In genomic region chr2:34671385-34672026, GRCm38 (mm10) we compare ENCODE assay signal across 8 mouse cellular contexts.
A peak's percentile ranks its signal among the peaks of the same experiment; 100 is the strongest.
DNase-seq lines count a peak whose midpoint lies in the region; ATAC-seq lines count a peak whose summit lies in the region.

No protein-coding gene starts in this region.

- peak; percentile 95 for DNase-seq in heart, adult 11 months
- no peak for DNase-seq in heart, postnatal 25 days (ENCODE audit: low spot score)
- DNase-seq in gastrocnemius, adult 18-20 months (ENCODE audit: low spot score): peak; percentile 13
- peak; percentile 26 for DNase-seq in hindlimb bud, embryonic 11.5 days (ENCODE audit: extremely low spot score, low read depth, low spot score)
- peak; percentile 81 for DNase-seq in left cerebral cortex, postnatal 4 days
- DNase-seq in right cerebral cortex, postnatal 4 days: peak; percentile 69

- intact Hi-C loops in heart, postnatal 25 days (cut with DNase I): loop anchor here (5.0 kb wide), 1 partner anchor 301 kb away; no protein-coding TSS in a partner anchor
- intact Hi-C loops in left cerebral cortex, postnatal 4 days (cut with DNase I): no loop called here

- ATAC-seq in common myeloid progenitor, adult 5-6 weeks (replicated peaks; ENCODE audit: low read depth, poor library complexity, severe bottlenecking): peak; percentile 71
- peak; percentile 66 for ATAC-seq in megakaryocyte-erythroid progenitor cell, adult 5-6 weeks (replicated peaks; ENCODE audit: low FRiP score, low TSS enrichment, poor library complexity, severe bottlenecking)
